Mouse (Mus musculus) limb, embryonic 12.5 days (tissue): ENCODE results near the gene Pdlim5. TPM values are rescaled to one million over a fixed set of nuclear protein-coding genes. Genes with fewer than 3 reads are reported as not detected.

Source experiments
- polyA plus RNA-seq: library from polyadenylated mRNA; unstranded; fragments of >200 nt; fragmentation: Nextera tagmentation; extraction: Ambion mirVana; gene quantifications from 2 replicates; pipeline ENCODE4 v1.2.1, GENCODE M21; 2016

Pdlim5 gene
- polyA plus RNA-seq, 1 experiment from 2014 or later: 12.1 TPM

Other genes with a start within 250 kb of the Pdlim5 start
- gene Bmpr1b, start 226.3 kb downstream of the Pdlim5 start, polyA plus RNA-seq: 17.9 and 18.1 TPM in 2 replicates
- gene Gbp5, start 98.3 kb upstream of the Pdlim5 start, polyA plus RNA-seq: not detected in 2 replicates
- gene Gbp7, start 134.6 kb upstream of the Pdlim5 start, polyA plus RNA-seq: 1.5 and 2.0 TPM in 2 replicates
- 0.65 and 0.69 TPM in 2 replicates for gene Gbp3, start 164.3 kb upstream of the Pdlim5 start, polyA plus RNA-seq
- not detected in 2 replicates for gene Gbp2b, start 199.2 kb upstream of the Pdlim5 start, polyA plus RNA-seq
- 0.10 TPM in 2 replicates for gene Gbp2, start 224.9 kb upstream of the Pdlim5 start, polyA plus RNA-seq